Mouse (Mus musculus): ENCODE results near the gene Ppig.

- TF ChIP-seq POLR2A (IDR thresholded peaks at IDR 0.05; ENCODE audit: low read depth, low read length) = no peak
- no peak for TF ChIP-seq CTCF (IDR thresholded peaks at IDR 0.05; ENCODE audit: extremely low read depth, insufficient read depth, insufficient read length, insufficient replicate concordance)
Observed at GRCm38 (mm10) chr2:69778836-69779177, 56.5 kb downstream of the Ppig start.
